Mouse (Mus musculus) kidney, embryonic 16.5 days (tissue): ENCODE data around the gene Efcab11. TPM values are rescaled to one million over a fixed set of nuclear protein-coding genes. Genes with fewer than 3 reads are reported as not detected.
"Not testable (repeated sequence)": the region's sequence is repeated elsewhere in the genome, so short reads cannot be mapped to it uniquely, and the experiment has no call there.

Experiments used
- ATAC-seq: fragments of 200-750 bp; cut with Nextera tagmentation; 2 replicates; pipeline ENCODE4 v1.8.0; 2017; ENCODE audit warnings: moderate TSS enrichment; ENCODE audit not compliant: low FRiP score, low TSS enrichment
- H3K27ac ChIP-seq: fragments of 300-500 bp; sonication (generic); 2 replicates; pipeline ENCODE4 v1.5.1; 2014; ENCODE audit warnings: low read length
- H3K27me3 ChIP-seq: fragments of 300-500 bp; sonication (generic); 2 replicates; pipeline ENCODE4 v1.6.1; 2014; ENCODE audit warnings: low read length, control low read depth, mixed read lengths; ENCODE audit not compliant: insufficient read depth
- H3K36me3 ChIP-seq: fragments of 300-500 bp; sonication (generic); 2 replicates; pipeline ENCODE4 v1.6.1; 2014; ENCODE audit warnings: low read length, control low read depth, mixed read lengths; ENCODE audit not compliant: insufficient read depth
- H3K4me1 ChIP-seq: fragments of 300-500 bp; sonication (generic); 2 replicates; pipeline ENCODE4 v1.6.1; 2014; ENCODE audit warnings: low read length, control low read depth, mixed read lengths; ENCODE audit not compliant: insufficient read depth
- H3K4me2 ChIP-seq: fragments of 300-500 bp; sonication (generic); replicated peaks from 2 replicates; pipeline ENCODE4 v1.6.1; 2014; ENCODE audit warnings: low read depth, low read length
- H3K4me3 ChIP-seq: fragments of 300-500 bp; sonication (generic); 2 replicates; pipeline ENCODE4 v1.5.1; 2014; ENCODE audit warnings: mild to moderate bottlenecking, low read length
- H3K9ac ChIP-seq: fragments of 300-500 bp; sonication (generic); replicated peaks from 2 replicates; pipeline ENCODE4 v1.6.1; 2014; ENCODE audit warnings: low read length
- H3K9me3 ChIP-seq: fragments of 300-500 bp; sonication (generic); 2 replicates; pipeline ENCODE4 v1.6.1; 2016; ENCODE audit warnings: low read length, control low read depth
- WGBS: fragments of 180-500 bp; shearing (Covaris S2); extraction: QIAGEN DNeasy Blood & Tissue Kit; methylation state at CpG from one replicate; pipeline ENCODE4 v1.1.7; 2014; 5-methylcytosine and 5-hydroxymethylcytosine counted together
- polyA plus RNA-seq: library from polyadenylated mRNA; unstranded; fragments of >200 nt; fragmentation: Nextera tagmentation; extraction: Ambion mirVana; gene quantifications from 2 replicates; pipeline ENCODE4 v1.2.1, GENCODE M21; 2015

The Efcab11 gene
- polyA plus RNA-seq, 1 experiment from 2014 or later = 12.5 TPM

GRCm38 (mm10) chr12:99821309-99821934, 62.8 kb downstream of the Efcab11 start:
- Histone ChIP-seq H3K9me3 (0 out of 2 replicates have a peak, but pooled peaks cover under 1% of the 10 kb centered on the region), H3K4me2 (no peak overlapping the region), H3K27ac (no peak overlapping the region), H3K4me1 (no peaks in the 10 kb centered on the region), H3K4me3 (no peak overlapping the region), H3K36me3 (no peaks in the 10 kb centered on the region), H3K27me3 (no peaks in the 10 kb centered on the region), H3K9ac (no peak overlapping the region)
- WGBS = 87% methylated on average over 12 of the region's 12 CpGs
- ATAC-seq = no peak

DNA sequence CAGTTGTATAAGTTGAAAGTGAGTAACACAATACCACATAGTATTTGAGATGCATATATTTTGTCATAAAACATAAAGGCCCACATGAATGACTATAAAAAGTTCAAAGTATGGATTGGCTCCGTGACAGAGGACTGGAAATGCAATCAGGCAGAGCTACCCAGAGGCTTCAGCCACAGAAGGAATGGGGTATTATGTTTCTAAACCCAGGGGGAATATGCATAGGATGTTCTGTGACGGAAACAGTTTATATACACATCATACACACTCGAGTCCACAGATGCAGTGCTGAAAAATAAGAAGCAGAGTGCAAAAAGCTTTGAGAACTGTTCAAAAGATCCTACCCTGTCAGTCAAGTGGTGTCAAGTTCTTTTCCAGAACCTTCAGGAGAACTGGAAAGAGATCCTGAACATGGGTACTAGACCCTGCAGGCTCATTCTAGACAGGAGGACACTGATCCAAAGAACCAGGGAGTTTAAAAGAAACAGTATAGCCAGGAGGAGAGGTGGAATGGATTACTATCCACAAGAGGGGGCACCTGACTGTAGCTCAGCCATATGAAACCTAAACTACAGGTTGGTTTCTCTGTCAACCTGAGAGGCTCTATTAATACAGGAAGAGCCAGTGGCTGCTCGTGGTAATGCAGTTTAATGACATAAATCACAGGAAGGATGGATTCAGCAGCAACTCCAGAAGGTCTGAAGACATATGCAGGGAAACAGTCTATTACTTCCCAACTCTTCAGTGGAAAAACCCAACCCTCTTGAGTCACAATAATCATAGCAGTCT, 64.9 kb downstream of the Efcab11 start:
- ATAC-seq = no peak
- Histone ChIP-seq H3K27me3 (no peaks in the 10 kb centered on the region), H3K4me2 (no peak overlapping the region), H3K27ac (no peak overlapping the region), H3K4me1 (no peaks in the 10 kb centered on the region), H3K9me3 (0 out of 2 replicates have a peak, but pooled peaks cover 3% of the 10 kb centered on the region), H3K4me3 (no peak overlapping the region), H3K9ac (no peak overlapping the region), H3K36me3 (no peaks in the 10 kb centered on the region)
- 42% methylated on average over 4 of the region's 4 CpGs for WGBS

GRCm38 (mm10) chr12:99818006-99818405, 66.2 kb downstream of the Efcab11 start:
- not testable (repeated sequence) for H3K4me1 ChIP-seq, H3K36me3 ChIP-seq, H3K9ac ChIP-seq, H3K9me3 ChIP-seq, H3K27ac ChIP-seq, H3K4me3 ChIP-seq, ATAC-seq, H3K27me3 ChIP-seq, H3K4me2 ChIP-seq
- 96% methylated on average over 16 of the region's 16 CpGs for WGBS

GRCm38 (mm10) chr12:99815244-99815643, 69.0 kb downstream of the Efcab11 start:
- Histone ChIP-seq H3K4me1 (no peaks in the 10 kb centered on the region), H3K4me3 (no peak overlapping the region), H3K9ac (no peak overlapping the region), H3K4me2 (no peak overlapping the region), H3K27me3 (no peaks in the 10 kb centered on the region), H3K36me3 (no peaks in the 10 kb centered on the region), H3K27ac (no peak overlapping the region), H3K9me3 (0 out of 2 replicates have a peak, but pooled peaks cover 3% of the 10 kb centered on the region)
- WGBS = 86% methylated on average over 8 of the region's 8 CpGs
- no peak for ATAC-seq

GRCm38 (mm10) chr12:99807891-99808290, 76.3 kb downstream of the Efcab11 start:
- no peaks in the 10 kb centered on the region for H3K4me1 ChIP-seq
- no peaks in the 10 kb centered on the region for H3K36me3 ChIP-seq
- no peak overlapping the region for H3K4me2 ChIP-seq
- H3K27ac ChIP-seq = no peak overlapping the region
- no peaks in the 10 kb centered on the region for H3K9me3 ChIP-seq
- ATAC-seq = no peak
- no peak overlapping the region for H3K4me3 ChIP-seq
- no peaks in the 10 kb centered on the region for H3K27me3 ChIP-seq
- WGBS = 68% methylated on average over 5 of the region's 5 CpGs
- no peak overlapping the region for H3K9ac ChIP-seq

GRCm38 (mm10) chr12:99806741-99807140, 77.5 kb downstream of the Efcab11 start:
- not testable (repeated sequence) for H3K27ac ChIP-seq, H3K4me3 ChIP-seq, H3K4me1 ChIP-seq, ATAC-seq, H3K9me3 ChIP-seq, H3K36me3 ChIP-seq, H3K4me2 ChIP-seq, H3K9ac ChIP-seq, H3K27me3 ChIP-seq
- 89% methylated on average over 6 of the region's 7 CpGs for WGBS

DNA sequence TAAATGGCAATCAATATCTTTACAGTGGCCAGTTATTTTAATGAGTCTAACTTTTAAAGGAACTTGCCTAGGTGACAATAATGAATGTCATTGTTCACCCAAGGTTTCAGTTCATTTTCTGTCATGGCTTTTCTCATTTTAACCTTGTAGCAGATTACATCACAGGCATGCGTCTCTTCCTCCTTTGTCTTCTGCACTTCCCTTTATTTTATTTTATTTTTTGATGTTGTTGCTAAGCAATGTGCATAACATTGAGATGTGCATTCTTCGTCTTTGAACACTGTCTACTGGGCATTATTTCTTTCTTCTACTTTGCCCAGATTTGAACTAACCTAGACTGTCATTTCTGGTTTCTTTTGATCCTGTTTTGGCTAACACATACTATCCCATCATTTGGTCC, 88.3 kb downstream of the Efcab11 start:
- H3K27ac ChIP-seq = no peak overlapping the region
- H3K9ac ChIP-seq = no peak overlapping the region
- ATAC-seq = no peak
- H3K4me2 ChIP-seq = no peak overlapping the region
- H3K9me3 ChIP-seq = no peaks in the 10 kb centered on the region
- no peak overlapping the region for H3K4me3 ChIP-seq
- no peaks in the 10 kb centered on the region for H3K27me3 ChIP-seq
- 0 out of 2 replicates have a peak, but pooled peaks cover 8% of the 10 kb centered on the region for H3K4me1 ChIP-seq
- WGBS = 93% methylated on average over 2 of the region's 2 CpGs
- H3K36me3 ChIP-seq = no peaks in the 10 kb centered on the region

DNA sequence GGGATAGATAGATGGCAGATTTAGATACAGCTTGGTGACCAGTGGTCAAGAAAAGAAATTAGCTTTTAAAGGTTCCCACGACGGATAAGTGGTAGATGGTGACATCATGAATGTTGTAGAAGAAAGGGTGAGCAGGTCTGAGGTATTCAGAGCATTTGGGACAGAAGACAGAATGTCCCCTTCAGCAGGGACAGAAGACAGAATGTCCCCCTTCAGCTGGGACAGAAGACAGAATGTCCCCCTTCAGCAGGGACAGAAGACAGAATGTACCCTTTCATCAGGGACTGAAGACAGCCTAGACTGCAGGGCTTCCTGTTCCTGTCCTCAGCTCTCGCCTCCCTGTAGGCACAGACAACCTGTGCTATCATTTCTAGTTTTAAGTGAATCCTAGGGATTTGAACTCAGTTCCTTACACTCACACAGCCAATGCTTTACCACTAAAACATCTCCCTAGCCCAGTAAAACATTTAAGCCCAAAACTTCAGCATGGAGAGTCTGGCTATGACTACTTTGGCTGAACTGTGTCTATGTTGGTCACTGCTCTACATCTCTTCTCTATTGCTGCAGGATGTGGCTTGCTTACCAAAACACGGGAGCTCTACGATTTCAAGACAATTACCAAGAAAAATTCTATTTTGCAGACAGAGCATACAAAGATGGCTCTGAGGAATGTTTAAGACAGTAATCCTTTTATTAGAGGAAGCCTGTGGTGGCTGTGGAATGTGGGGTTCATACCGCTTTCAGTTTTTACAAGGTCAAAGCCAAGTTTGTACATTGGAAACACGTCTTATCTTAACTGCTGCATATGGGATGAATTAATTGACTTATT, 89.2 kb downstream of the Efcab11 start:
- Histone ChIP-seq H3K4me1 (0 out of 2 replicates have a peak, but pooled peaks cover 8% of the 10 kb centered on the region), H3K27me3 (no peaks in the 10 kb centered on the region), H3K27ac (no peak overlapping the region), H3K9ac (no peak overlapping the region), H3K9me3 (no peaks in the 10 kb centered on the region), H3K36me3 (no peaks in the 10 kb centered on the region), H3K4me3 (no peak overlapping the region), H3K4me2 (no peak overlapping the region)
- WGBS = 58% methylated on average over 7 of the region's 7 CpGs
- no peak for ATAC-seq

GRCm38 (mm10) chr12:99794158-99794515, 90.1 kb downstream of the Efcab11 start:
- no peak overlapping the region for H3K4me3 ChIP-seq
- H3K9me3 ChIP-seq = no peaks in the 10 kb centered on the region
- H3K4me2 ChIP-seq = no peak overlapping the region
- no peaks in the 10 kb centered on the region for H3K36me3 ChIP-seq
- 36% methylated on average over 4 of the region's 4 CpGs for WGBS
- no peaks in the 10 kb centered on the region for H3K27me3 ChIP-seq
- H3K4me1 ChIP-seq = 0 out of 2 replicates have a peak, but pooled peaks cover 8% of the 10 kb centered on the region
- H3K27ac ChIP-seq = no peak overlapping the region
- ATAC-seq = peak; percentile 47; the same call in 1 of the 2 replicates
- no peak overlapping the region for H3K9ac ChIP-seq
